Mouse (Mus musculus) forebrain, postnatal 0 days (tissue): ENCODE results near the gene Fuk. TPM values are rescaled to one million over a fixed set of nuclear protein-coding genes. Genes with fewer than 3 reads are reported as not detected.
A peak's percentile ranks its signal among the peaks of the same experiment; 100 is the strongest.
"Not testable (repeated sequence)": the region's sequence is repeated elsewhere in the genome, so short reads cannot be mapped to it uniquely, and the experiment has no call there.

Source experiments
- ATAC-seq: fragments of 200-750 bp; cut with Nextera tagmentation; 2 replicates; pipeline ENCODE4 v1.8.0; 2017; ENCODE audit warnings: mild to moderate bottlenecking, moderate library complexity
- DNase-seq: peaks from one replicate; pipeline ENCODE4 v3.0.0-alpha.2; 2015
- H3K27ac ChIP-seq: fragments of 300-500 bp; sonication (generic); 2 replicates; pipeline ENCODE4 v1.5.1; 2014; ENCODE audit warnings: low read depth, mild to moderate bottlenecking, antibody characterized with exemption, low read length, moderate library complexity, mixed read lengths
- H3K27me3 ChIP-seq: fragments of 300-500 bp; sonication (generic); 2 replicates; pipeline ENCODE4 v1.6.1; 2014; ENCODE audit warnings: mild to moderate bottlenecking, low read length, mixed read lengths; ENCODE audit not compliant: insufficient read depth
- H3K36me3 ChIP-seq: fragments of 300-500 bp; sonication (generic); 2 replicates; pipeline ENCODE4 v1.6.1; 2014; ENCODE audit warnings: mild to moderate bottlenecking, moderate library complexity; ENCODE audit not compliant: insufficient read depth
- H3K4me1 ChIP-seq: fragments of 300-500 bp; sonication (generic); 2 replicates; pipeline ENCODE4 v1.6.1; 2014; ENCODE audit warnings: antibody characterized with exemption; ENCODE audit not compliant: insufficient read depth
- H3K4me2 ChIP-seq: fragments of 300-500 bp; sonication (generic); 2 replicates; pipeline ENCODE4 v1.6.1; 2014; ENCODE audit warnings: low read depth, mild to moderate bottlenecking, moderate library complexity
- H3K4me3 ChIP-seq: fragments of 300-500 bp; sonication (generic); 2 replicates; pipeline ENCODE4 v1.5.1; 2014; ENCODE audit warnings: low read depth, low read length, mixed read lengths
- H3K9ac ChIP-seq: fragments of 300-500 bp; sonication (generic); 2 replicates; pipeline ENCODE4 v1.6.1; 2014; ENCODE audit warnings: mild to moderate bottlenecking
- H3K9me3 ChIP-seq: fragments of 300-500 bp; sonication (generic); 2 replicates; pipeline ENCODE4 v1.6.1; 2016; ENCODE audit warnings: low read length
- CTCF ChIP-seq: sonication (generic); IDR thresholded peaks from 2 replicates; pipeline ENCODE4 v1.5.1; 2016; ENCODE audit warnings: antibody characterized with exemption, control low read depth, low read depth
- WGBS: fragments of 180-500 bp; shearing (Covaris S2); extraction: QIAGEN DNeasy Blood & Tissue Kit; methylation state at CpG from one replicate; pipeline ENCODE4 v1.1.7; 2014; 5-methylcytosine and 5-hydroxymethylcytosine counted together
- polyA plus RNA-seq: library from polyadenylated mRNA; unstranded; fragments of >200 nt; fragmentation: Nextera tagmentation; extraction: Ambion mirVana; gene quantifications from 2 replicates; pipeline ENCODE4 v1.2.1, GENCODE M21; 2015
- total RNA-seq: library from RNA; depleted of rRNA; stranded (reverse); fragments of >200 nt; gene quantifications from 2 replicates; pipeline ENCODE4 v1.2.3, GENCODE M21; 2014

Gene Fuk
- total and polyA plus RNA-seq, 2 experiments from 2014 or later = 4.5 to 12.4 TPM

DNA sequence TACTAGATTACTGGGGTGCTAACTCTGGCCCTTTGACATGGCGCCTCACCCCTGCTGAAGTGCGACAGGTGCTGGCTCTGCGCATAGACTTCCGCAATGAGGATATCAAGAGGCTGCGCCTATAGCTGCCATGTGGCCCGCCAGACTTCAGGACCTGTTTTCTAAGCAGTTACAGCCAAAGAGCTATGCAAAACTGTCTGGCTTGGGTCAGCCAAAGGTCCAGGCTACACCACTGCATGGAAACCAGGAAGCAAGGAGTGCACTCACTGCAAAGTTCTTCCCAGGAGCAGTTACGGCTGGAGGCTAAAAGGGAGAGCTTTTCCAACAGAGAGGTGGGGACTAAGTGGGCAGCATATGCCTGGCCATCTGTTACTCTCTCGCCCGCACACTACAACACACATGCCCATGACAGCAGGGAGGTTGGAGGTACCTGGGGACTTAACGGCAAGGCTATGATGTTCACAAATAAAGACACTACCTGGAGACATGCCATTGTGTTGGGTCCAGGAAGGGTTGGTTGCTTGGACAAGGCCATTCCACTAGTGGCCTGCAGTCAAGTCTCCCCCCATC lies 20.5 kb downstream of the Fuk start:
- DNase-seq (no peak), ATAC-seq (no peak)
- no peaks in the 10 kb centered on the region for H3K9me3 ChIP-seq
- no peak overlapping the region for H3K4me2 ChIP-seq
- no peak overlapping the region for H3K4me3 ChIP-seq
- H3K9ac ChIP-seq = no peak overlapping the region
- no peaks in the 10 kb centered on the region for H3K4me1 ChIP-seq
- no peak overlapping the region for H3K27ac ChIP-seq
- peaks cover 70% of the 10 kb centered on the region for H3K36me3 ChIP-seq
- 87% methylated on average over 10 of the region's 10 CpGs for WGBS
- no peak for TF ChIP-seq CTCF
- H3K27me3 ChIP-seq = no peaks in the 10 kb centered on the region

DNA sequence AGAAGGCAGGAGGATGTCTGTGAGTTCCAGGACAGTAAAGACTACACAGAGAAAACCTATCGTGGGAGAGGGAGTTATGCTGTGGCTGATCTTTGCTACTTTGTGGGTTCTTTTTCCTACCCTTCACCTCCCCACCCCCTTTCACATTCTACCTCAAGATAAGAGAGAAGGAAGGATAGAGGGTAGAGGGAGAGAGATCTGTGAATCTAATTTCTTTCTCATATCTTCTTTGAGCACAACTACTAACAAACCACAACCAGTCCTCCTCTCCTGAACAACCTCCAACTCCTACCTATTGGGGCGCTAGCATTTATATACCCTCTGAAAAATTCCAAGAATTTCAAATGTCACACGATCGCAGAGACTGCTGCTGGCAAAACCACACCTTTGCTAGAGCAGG lies 24.4 kb downstream of the Fuk start:
- no peaks in the 10 kb centered on the region for H3K9me3 ChIP-seq
- no peak for TF ChIP-seq CTCF
- H3K27ac ChIP-seq = no peak overlapping the region
- no peaks in the 10 kb centered on the region for H3K4me1 ChIP-seq
- no peak overlapping the region for H3K9ac ChIP-seq
- H3K4me3 ChIP-seq = no peak overlapping the region
- H3K27me3 ChIP-seq = no peaks in the 10 kb centered on the region
- no peak for ATAC-seq
- peaks cover 92% of the 10 kb centered on the region for H3K36me3 ChIP-seq
- DNase-seq = no peak
- H3K4me2 ChIP-seq = no peak overlapping the region
- WGBS = 95% methylated on average over 4 of the region's 4 CpGs

DNA sequence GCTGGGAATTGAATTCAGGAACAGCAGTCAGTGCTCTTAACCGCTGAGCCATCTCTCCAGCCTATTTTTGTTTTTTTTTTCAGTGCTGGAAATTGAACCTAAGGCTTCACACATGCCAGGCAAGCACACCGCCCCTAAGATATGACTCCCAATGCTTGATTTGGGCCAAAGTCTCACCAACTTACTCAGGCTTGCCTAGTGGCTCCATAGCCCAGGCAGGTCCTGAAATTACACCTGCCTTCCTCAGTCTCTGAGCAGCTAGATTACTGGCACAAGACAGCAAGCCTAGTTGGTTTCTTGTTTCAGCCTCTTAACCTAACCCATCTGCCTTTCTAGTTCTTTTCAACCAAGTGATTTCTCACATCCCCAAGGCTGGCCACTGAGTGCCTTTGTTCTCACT lies 31.8 kb downstream of the Fuk start:
- no peak for DNase-seq
- no peaks in the 10 kb centered on the region for H3K27me3 ChIP-seq
- H3K36me3 ChIP-seq = peaks cover 86% of the 10 kb centered on the region
- H3K4me3 ChIP-seq = no peak overlapping the region
- no peak overlapping the region for H3K27ac ChIP-seq
- no peaks in the 10 kb centered on the region for H3K4me1 ChIP-seq
- no peak overlapping the region for H3K9ac ChIP-seq
- H3K4me2 ChIP-seq = no peak overlapping the region
- 92% methylated on average over 2 of the region's 2 CpGs for WGBS
- TF ChIP-seq CTCF = no peak
- H3K9me3 ChIP-seq = no peaks in the 10 kb centered on the region
- ATAC-seq = no peak

DNA sequence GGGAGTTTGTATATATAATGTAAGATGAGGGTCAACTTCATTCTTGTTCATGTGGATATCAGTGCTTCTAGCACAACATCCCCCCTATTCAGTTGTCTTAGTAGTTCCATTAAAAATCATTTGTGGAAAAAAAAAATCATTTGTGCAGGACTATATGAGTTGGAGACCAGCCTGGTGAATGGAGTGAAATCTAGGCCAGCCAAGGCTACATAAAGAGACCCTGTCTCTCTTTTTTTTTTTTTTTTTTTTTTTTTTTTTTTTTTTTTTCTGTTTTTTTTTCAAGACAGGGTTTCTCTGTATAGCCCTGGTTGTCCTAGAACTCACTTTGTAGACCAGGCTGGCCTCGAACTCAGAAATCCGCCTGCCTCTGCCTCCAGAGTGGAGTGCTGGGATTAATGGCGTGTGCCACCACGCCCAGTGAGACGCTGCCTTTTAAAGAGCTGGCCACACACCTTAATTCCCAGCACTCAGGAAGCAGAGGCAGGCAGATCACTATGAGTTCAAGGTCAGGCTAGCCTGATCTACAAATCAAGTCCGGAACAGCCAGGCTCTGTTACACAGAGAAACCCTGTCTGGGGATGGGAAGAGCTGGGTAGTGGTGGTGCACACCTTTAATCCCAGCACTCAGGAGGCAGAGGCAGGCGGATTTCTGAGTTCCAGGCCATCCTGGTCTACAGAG lies 40.8 kb downstream of the Fuk start:
- H3K4me3 ChIP-seq, H3K9me3 ChIP-seq, H3K4me2 ChIP-seq, ATAC-seq, H3K9ac ChIP-seq, H3K4me1 ChIP-seq, H3K27ac ChIP-seq, H3K27me3 ChIP-seq, DNase-seq: not testable (repeated sequence)
- 97% methylated on average over 7 of the region's 7 CpGs for WGBS
- H3K36me3 ChIP-seq = peaks cover 79% of the 10 kb centered on the region

DNA sequence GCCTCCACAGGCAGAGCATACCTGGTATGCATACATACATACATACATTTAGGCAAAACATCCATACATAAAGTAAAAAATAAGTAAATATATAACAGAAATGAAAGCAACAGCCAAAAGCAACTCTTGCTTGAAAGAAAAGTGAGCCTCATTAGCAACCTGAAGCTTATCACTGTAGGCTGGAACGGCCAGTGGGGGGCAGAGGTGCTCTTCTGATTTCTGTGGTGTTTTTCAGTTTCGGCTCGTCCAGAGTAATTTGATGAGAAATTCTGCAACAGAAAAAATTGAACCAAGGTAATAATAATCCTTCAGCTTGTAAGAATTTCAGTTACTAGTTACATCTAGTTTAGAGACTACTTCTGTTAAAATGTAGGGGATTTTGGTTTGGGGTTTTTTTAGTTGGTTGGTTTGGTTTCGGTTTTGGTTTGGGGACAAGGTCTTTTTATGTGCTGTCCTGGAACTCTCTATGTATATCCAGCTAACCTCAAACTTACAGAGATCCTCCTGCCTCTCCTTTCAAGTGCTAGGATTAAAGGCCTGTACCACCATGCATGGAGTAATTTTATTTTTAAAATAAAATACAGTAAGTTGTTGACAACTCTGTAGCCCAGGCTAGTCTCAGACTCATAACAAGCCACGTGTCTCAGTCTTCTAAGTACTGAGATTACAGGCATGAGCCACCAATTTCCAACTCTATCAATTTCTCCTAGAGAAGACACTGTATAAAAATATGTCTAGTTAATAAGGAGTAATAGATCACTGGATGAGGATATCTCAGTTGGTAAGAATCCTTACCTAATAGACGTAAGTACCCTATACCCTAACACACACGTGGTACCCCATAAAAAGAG lies 42.4 kb downstream of the Fuk start:
- WGBS = 80% methylated on average over 7 of the region's 7 CpGs
- TF ChIP-seq CTCF = peak; percentile 36
- no peaks in the 10 kb centered on the region for H3K9me3 ChIP-seq
- H3K36me3 ChIP-seq = peaks cover 73% of the 10 kb centered on the region
- ATAC-seq = no peak
- DNase-seq = peak; percentile 17
- H3K4me3 ChIP-seq = no peak overlapping the region
- no peak overlapping the region for H3K27ac ChIP-seq
- H3K27me3 ChIP-seq = no peaks in the 10 kb centered on the region
- H3K4me2 ChIP-seq = no peak overlapping the region
- no peak overlapping the region for H3K9ac ChIP-seq
- no peaks in the 10 kb centered on the region for H3K4me1 ChIP-seq

DNA sequence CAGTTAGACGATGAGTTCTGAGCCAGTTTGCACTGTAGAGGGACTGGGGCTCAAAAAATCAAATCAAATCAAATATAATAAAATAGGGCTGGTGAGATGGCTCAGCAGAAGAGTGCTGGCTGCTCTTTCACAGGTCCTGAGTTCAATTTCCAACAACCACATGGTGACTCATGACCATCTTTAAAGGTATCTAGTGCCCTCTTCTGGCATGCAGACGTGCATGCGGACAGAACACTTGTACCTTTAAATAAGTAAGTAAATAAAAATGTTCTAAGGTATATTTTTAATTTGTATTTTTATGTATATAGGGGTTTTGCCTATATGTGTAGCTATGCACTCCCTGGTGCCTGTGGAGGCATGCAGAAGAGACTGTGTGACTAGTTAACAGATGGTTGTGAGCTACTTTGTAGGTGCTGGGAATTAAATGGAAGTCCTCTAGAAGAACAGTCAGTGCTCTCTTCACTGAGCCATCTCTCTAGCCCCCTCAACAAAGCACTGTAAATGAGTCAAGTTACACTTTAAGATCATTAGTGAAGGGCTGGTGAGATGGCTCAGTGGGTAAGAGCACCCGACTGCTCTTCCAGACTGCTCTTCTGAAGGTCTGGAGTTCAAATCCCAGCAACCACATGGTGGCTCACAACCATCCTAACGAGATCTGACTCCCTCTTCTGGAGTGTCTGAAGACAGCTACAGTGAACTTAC lies 45.4 kb downstream of the Fuk start:
- Histone ChIP-seq H3K9ac (no peak overlapping the region), H3K4me1 (no peaks in the 10 kb centered on the region), H3K36me3 (peaks cover 74% of the 10 kb centered on the region), H3K27me3 (no peaks in the 10 kb centered on the region), H3K4me2 (no peak overlapping the region), H3K9me3 (no peaks in the 10 kb centered on the region), H3K4me3 (no peak overlapping the region), H3K27ac (no peak overlapping the region)
- DNase-seq (peak; percentile 6), ATAC-seq (no peak)
- peak; percentile 30 for TF ChIP-seq CTCF
- WGBS = 90% methylated on average over 4 of the region's 5 CpGs

DNA sequence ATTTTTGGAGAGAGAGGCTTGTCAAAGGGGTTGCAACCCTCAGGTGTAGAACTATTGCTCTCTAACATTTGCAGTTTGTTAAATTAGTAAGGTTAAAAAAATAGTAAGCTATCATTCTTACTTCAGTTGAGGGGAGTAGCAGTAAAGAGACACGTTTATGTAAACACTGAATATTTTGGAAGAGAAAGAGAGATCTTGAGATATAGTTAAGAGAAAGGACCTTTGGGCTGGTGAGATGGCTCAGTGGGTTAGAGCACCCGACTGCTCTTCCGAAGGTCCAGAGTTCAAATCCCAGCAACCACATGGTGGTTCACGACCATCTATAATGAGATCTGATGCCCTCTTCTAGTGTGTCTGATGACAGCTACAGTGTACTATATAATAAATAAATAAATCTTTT lies 46.2 kb downstream of the Fuk start:
- not testable (repeated sequence) for DNase-seq, H3K9me3 ChIP-seq, H3K4me1 ChIP-seq, H3K9ac ChIP-seq, H3K27me3 ChIP-seq, H3K4me2 ChIP-seq, H3K27ac ChIP-seq, H3K4me3 ChIP-seq, ATAC-seq
- H3K36me3 ChIP-seq = peaks cover 76% of the 10 kb centered on the region
- WGBS = 97% methylated on average over 4 of the region's 4 CpGs
